Mouse (Mus musculus): ENCODE results near the gene Ttc25. TPM values are rescaled to one million over a fixed set of nuclear protein-coding genes. Genes with fewer than 3 reads are reported as not detected.

The Ttc25 gene
- polyA plus RNA-seq, 1 experiment from 2014 or later, result 1.0 TPM

DNA sequence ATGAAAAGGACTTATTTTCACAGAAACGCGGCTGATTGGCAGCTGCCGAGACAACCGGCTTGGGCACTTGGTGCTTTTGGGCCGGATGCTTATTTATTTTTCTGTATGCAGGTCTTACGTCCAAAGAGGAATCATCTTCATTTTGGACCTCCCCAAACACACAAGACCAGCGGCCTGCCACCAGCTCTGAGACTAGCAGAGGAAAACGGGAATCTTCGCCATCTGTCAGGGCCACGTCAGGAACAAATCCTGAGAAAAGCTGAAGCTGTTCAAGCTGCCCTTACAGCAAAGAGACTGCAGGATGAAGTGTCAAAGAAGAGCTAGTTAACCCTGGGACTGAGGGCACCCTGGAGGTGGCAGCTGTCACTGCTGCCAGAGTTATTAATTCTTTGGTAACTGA is 60.0 kb downstream of the Ttc25 start:
- no peak overlapping the region for H3K4me2 ChIP-seq (ENCODE audit: low read length)
- peaks cover 35% of the 10 kb centered on the region for H3K36me3 ChIP-seq (ENCODE audit: control insufficient read depth, insufficient read depth, low read length)
- no peaks in the 10 kb centered on the region for H3K27me3 ChIP-seq (ENCODE audit: control insufficient read depth, insufficient read depth, low read length)
- H3K9ac ChIP-seq (ENCODE audit: low read length), result no peak overlapping the region
- ATAC-seq (ENCODE audit: insufficient number of reproducible peaks, insufficient read depth, low FRiP score, low read depth), result no peak
- WGBS, result 92% methylated on average over 10 of the region's 10 CpGs
- H3K27ac ChIP-seq (replicated peaks in 1 of 2; ENCODE audit: control insufficient read depth in 1 of 2, insufficient read depth in 1 of 2, low read depth in 2 of 2, low read length in 2 of 2), result no peak overlapping the region
- H3K9me3 ChIP-seq (ENCODE audit: control insufficient read depth, low read length), result no peaks in the 10 kb centered on the region
- H3K4me1 ChIP-seq (ENCODE audit: control insufficient read depth in 2 of 2, insufficient read depth in 2 of 2, low read length in 2 of 2), result peaks cover 8 to 29% of the 10 kb centered on the region in 2 experiments
- no peak overlapping the region for H3K4me3 ChIP-seq (ENCODE audit: control insufficient read depth in 1 of 2, insufficient read depth in 1 of 2, low read depth in 1 of 2, low read length in 2 of 2)

DNA sequence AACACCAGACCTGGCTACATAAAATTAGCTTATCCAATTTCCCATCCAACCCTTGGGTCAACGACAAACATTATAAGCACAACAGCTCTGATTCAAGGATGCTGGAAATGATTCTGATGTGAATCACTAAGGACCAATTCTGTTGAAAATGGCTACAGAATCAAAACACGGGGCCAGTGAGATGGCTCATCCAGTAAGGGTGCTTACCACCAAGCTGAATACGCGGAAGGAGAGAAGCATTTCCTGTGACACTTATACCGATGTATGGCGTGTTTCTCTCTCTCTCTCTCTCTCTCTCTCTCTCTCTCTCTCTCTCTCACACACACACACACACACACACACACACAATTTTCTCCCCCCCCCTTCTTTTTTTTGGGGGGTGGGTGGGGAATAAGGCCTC is 61.7 kb downstream of the Ttc25 start:
- H3K9me3 ChIP-seq (ENCODE audit: control insufficient read depth, low read length), result no peaks in the 10 kb centered on the region
- H3K4me3 ChIP-seq (ENCODE audit: control insufficient read depth in 1 of 2, insufficient read depth in 1 of 2, low read depth in 1 of 2, low read length in 2 of 2), result no peak overlapping the region
- peaks cover 8 to 45% of the 10 kb centered on the region in 2 experiments for H3K4me1 ChIP-seq (ENCODE audit: control insufficient read depth in 2 of 2, insufficient read depth in 2 of 2, low read length in 2 of 2)
- H3K27ac ChIP-seq (replicated peaks in 1 of 2; ENCODE audit: control insufficient read depth in 1 of 2, insufficient read depth in 1 of 2, low read depth in 2 of 2, low read length in 2 of 2), result no peak overlapping the region
- WGBS, result 90% methylated on average over 6 of the region's 6 CpGs
- H3K4me2 ChIP-seq (ENCODE audit: low read length), result no peak overlapping the region
- H3K36me3 ChIP-seq (ENCODE audit: control insufficient read depth, insufficient read depth, low read length), result peaks cover 18% of the 10 kb centered on the region
- no peak overlapping the region for H3K9ac ChIP-seq (ENCODE audit: low read length)
- no peak for ATAC-seq (ENCODE audit: insufficient number of reproducible peaks, insufficient read depth, low FRiP score, low read depth)
- H3K27me3 ChIP-seq (ENCODE audit: control insufficient read depth, insufficient read depth, low read length), result no peaks in the 10 kb centered on the region

DNA sequence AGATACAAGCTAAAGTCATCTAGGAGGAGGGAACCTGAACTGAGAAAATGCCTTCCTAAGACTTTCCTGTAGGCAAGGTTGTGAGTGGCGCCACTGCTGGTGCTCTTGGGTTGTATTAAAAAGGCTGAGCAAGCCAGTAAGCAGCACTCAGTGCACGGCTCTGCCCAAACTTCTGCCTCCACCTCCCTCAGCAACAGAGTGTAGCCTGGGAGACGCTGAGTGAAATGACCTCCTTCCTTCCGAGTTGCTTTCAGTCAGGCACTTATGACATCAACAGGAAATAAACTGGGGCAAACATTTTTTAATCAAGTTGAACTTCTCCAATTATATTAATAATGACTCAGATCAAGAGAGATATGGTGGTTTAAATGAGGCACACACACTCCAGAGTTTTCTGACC is 63.4 kb downstream of the Ttc25 start:
- peaks cover 6 to 47% of the 10 kb centered on the region in 2 experiments for H3K4me1 ChIP-seq (ENCODE audit: control insufficient read depth in 2 of 2, insufficient read depth in 2 of 2, low read length in 2 of 2)
- H3K4me2 ChIP-seq (ENCODE audit: low read length), result no peak overlapping the region; the same call in 1 of the 2 replicates
- no peaks in the 10 kb centered on the region for H3K27me3 ChIP-seq (ENCODE audit: control insufficient read depth, insufficient read depth, low read length)
- WGBS, result 50% methylated on average over 4 of the region's 4 CpGs
- no peak for ATAC-seq (ENCODE audit: insufficient number of reproducible peaks, insufficient read depth, low FRiP score, low read depth)
- peaks cover 22% of the 10 kb centered on the region for H3K36me3 ChIP-seq (ENCODE audit: control insufficient read depth, insufficient read depth, low read length)
- H3K9me3 ChIP-seq (ENCODE audit: control insufficient read depth, low read length), result no peaks in the 10 kb centered on the region
- H3K27ac ChIP-seq (replicated peaks in 1 of 2; ENCODE audit: control insufficient read depth in 1 of 2, insufficient read depth in 1 of 2, low read depth in 2 of 2, low read length in 2 of 2), result peak overlapping the region in 1 of 2 experiments; percentile 81; a peak in 1 of 4 replicates
- no peak overlapping the region for H3K9ac ChIP-seq (ENCODE audit: low read length)
- H3K4me3 ChIP-seq (ENCODE audit: control insufficient read depth in 1 of 2, insufficient read depth in 1 of 2, low read depth in 1 of 2, low read length in 2 of 2), result no peak overlapping the region

DNA sequence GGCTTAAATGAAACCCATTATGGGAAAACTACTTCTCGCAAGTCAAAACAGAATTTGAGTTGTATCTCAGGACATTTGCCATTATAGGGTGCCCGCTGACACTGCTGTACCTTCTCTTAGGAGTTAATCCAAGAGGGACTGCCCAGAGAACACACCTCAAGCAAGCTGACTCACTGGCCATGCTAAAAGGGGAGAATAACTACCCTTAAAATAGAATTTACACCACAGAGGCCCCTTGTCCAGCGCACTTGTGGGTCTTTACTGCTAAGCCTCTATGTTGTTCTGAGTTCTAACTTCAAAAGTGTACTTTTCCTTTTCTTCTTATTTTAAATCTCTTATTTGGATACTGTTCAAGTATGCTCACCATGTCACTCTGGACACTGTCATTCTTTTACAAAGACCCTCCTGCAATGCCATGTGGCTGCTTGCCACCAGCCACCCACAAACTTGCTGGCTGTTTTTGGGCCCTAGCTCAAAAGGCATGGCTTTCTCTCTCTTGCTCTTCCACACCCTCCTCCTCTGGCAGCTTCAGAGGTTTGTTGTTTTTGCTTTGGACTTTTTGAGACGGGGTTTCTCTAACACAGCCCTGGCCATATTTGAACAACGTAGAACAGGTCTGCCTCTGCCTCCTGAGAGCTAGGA is 64.1 kb downstream of the Ttc25 start:
- Histone ChIP-seq H3K27ac (replicated peaks in 1 of 2; ENCODE audit: control insufficient read depth in 1 of 2, insufficient read depth in 1 of 2, low read depth in 2 of 2, low read length in 2 of 2) (peak overlapping the region; percentile 68 to 81), H3K36me3 (ENCODE audit: control insufficient read depth, insufficient read depth, low read length) (peaks cover 22% of the 10 kb centered on the region), H3K4me2 (ENCODE audit: low read length) (peak overlapping the region; percentile 35), H3K4me1 (ENCODE audit: control insufficient read depth in 2 of 2, insufficient read depth in 2 of 2, low read length in 2 of 2) (peaks cover 6 to 41% of the 10 kb centered on the region in 2 experiments), H3K27me3 (ENCODE audit: control insufficient read depth, insufficient read depth, low read length) (no peaks in the 10 kb centered on the region), H3K4me3 (ENCODE audit: control insufficient read depth in 1 of 2, insufficient read depth in 1 of 2, low read depth in 1 of 2, low read length in 2 of 2) (no peak overlapping the region), H3K9ac (ENCODE audit: low read length) (peak overlapping the region; percentile 49), H3K9me3 (ENCODE audit: control insufficient read depth, low read length) (no peaks in the 10 kb centered on the region)
- WGBS, result 50% methylated on average over 5 of the region's 5 CpGs
- no peak for ATAC-seq (ENCODE audit: insufficient number of reproducible peaks, insufficient read depth, low FRiP score, low read depth)

DNA sequence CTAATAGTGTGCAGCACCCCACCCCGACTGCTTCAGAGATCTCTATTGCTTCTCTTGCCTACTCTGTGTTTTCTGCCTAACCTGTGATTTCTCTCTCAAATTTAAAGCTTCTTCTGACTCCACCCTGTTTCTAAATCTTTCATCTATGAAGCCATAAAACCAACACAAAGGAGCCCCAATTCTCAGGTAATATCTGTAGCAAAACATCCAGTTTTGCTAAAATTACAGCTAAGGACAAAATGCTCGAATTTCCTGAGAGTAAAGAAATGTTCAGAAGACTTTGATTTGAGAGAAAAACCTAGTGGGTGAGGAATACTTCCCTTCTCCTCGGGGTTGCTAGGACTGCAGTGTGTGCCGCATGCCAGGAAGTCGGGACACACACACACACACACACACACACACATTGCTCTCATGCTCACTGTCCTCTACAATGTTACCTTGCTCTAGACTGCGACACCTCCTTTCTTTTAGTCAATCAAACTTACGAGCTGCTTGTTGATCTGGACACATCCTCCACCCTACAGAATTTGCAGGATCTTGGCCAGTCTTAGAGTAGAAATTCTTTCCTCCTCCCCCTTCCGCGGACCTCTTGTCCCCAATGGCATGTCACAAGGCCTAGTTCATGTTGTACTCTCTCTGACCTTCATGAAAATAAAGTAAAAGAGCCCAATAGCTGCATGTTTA is 64.7 kb downstream of the Ttc25 start:
- Histone ChIP-seq H3K27me3 (ENCODE audit: control insufficient read depth, insufficient read depth, low read length) (no peaks in the 10 kb centered on the region), H3K9me3 (ENCODE audit: control insufficient read depth, low read length) (no peaks in the 10 kb centered on the region), H3K4me2 (ENCODE audit: low read length) (peak overlapping the region; percentile 35), H3K27ac (replicated peaks in 1 of 2; ENCODE audit: control insufficient read depth in 1 of 2, insufficient read depth in 1 of 2, low read depth in 2 of 2, low read length in 2 of 2) (peak overlapping the region; percentile 68 to 81), H3K9ac (ENCODE audit: low read length) (peak overlapping the region; percentile 49), H3K4me3 (ENCODE audit: control insufficient read depth in 1 of 2, insufficient read depth in 1 of 2, low read depth in 1 of 2, low read length in 2 of 2) (no peak overlapping the region), H3K36me3 (ENCODE audit: control insufficient read depth, insufficient read depth, low read length) (peaks cover 22% of the 10 kb centered on the region), H3K4me1 (ENCODE audit: control insufficient read depth in 2 of 2, insufficient read depth in 2 of 2, low read length in 2 of 2) (peaks cover 6 to 40% of the 10 kb centered on the region in 2 experiments)
- 38% methylated on average over 9 of the region's 9 CpGs for WGBS
- ATAC-seq (ENCODE audit: insufficient number of reproducible peaks, insufficient read depth, low FRiP score, low read depth), result no peak

DNA sequence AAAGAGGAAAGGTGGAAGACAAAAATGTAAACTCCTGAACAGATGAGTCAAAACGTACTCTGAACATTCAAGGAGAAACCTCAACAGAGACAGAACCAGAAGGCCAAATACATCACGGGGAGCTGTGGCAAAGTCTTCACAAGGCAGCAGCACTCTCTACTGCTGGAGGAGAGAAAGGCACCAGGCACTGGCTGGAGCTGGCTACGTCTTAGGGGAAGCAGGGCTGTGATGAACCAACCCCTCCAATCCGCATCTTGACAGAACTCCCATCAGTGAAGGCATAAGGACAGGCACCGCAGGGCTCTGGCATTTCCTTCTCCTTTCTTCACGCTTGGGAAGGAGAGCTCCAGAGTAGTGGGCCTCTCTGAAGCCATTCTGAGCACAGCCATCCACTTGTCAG is 66.2 kb downstream of the Ttc25 start:
- no peaks in the 10 kb centered on the region for H3K27me3 ChIP-seq (ENCODE audit: control insufficient read depth, insufficient read depth, low read length)
- no peaks in the 10 kb centered on the region for H3K9me3 ChIP-seq (ENCODE audit: control insufficient read depth, low read length)
- 78% methylated on average over 6 of the region's 6 CpGs for WGBS
- ATAC-seq (ENCODE audit: insufficient number of reproducible peaks, insufficient read depth, low FRiP score, low read depth), result no peak
- H3K4me2 ChIP-seq (ENCODE audit: low read length), result no peak overlapping the region
- H3K36me3 ChIP-seq (ENCODE audit: control insufficient read depth, insufficient read depth, low read length), result peaks cover 18% of the 10 kb centered on the region
- H3K27ac ChIP-seq (replicated peaks in 1 of 2; ENCODE audit: control insufficient read depth in 1 of 2, insufficient read depth in 1 of 2, low read depth in 2 of 2, low read length in 2 of 2), result no peak overlapping the region
- peaks cover 6 to 40% of the 10 kb centered on the region in 2 experiments for H3K4me1 ChIP-seq (ENCODE audit: control insufficient read depth in 2 of 2, insufficient read depth in 2 of 2, low read length in 2 of 2)
- no peak overlapping the region for H3K9ac ChIP-seq (ENCODE audit: low read length)
- no peak overlapping the region for H3K4me3 ChIP-seq (ENCODE audit: control insufficient read depth in 1 of 2, insufficient read depth in 1 of 2, low read depth in 1 of 2, low read length in 2 of 2)

DNA sequence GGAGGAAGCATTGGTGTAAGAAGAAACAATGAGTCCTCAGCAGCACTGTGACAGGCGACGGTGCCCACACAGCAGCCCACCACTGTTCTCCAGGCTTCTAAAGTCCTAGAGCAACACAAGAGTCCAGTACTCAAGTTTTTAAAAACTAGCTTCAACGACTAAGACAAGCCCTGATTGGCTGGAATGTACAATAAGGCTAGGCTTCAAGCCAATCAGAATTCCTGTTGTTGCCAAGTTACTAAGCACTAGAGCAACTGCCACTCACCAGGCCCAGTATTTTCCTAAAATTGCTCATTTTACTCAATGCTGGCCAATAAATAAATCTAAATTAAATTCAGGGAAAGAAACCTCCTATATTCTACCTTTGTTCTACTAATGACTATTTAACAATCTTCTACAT is 67.8 kb downstream of the Ttc25 start:
- Histone ChIP-seq H3K4me1 (ENCODE audit: control insufficient read depth in 2 of 2, insufficient read depth in 2 of 2, low read length in 2 of 2) (peaks cover 6 to 48% of the 10 kb centered on the region in 2 experiments), H3K9ac (ENCODE audit: low read length) (no peak overlapping the region), H3K9me3 (ENCODE audit: control insufficient read depth, low read length) (no peaks in the 10 kb centered on the region)

More for the DNA sequence above, 67.8 kb downstream of the Ttc25 start:
- H3K27me3 ChIP-seq (ENCODE audit: control insufficient read depth, insufficient read depth, low read length), result no peaks in the 10 kb centered on the region
- H3K27ac ChIP-seq (replicated peaks in 1 of 2; ENCODE audit: control insufficient read depth in 1 of 2, insufficient read depth in 1 of 2, low read depth in 2 of 2, low read length in 2 of 2), result no peak overlapping the region
- H3K36me3 ChIP-seq (ENCODE audit: control insufficient read depth, insufficient read depth, low read length), result peaks cover 12% of the 10 kb centered on the region
- no peak overlapping the region for H3K4me2 ChIP-seq (ENCODE audit: low read length)
- no peak overlapping the region for H3K4me3 ChIP-seq (ENCODE audit: control insufficient read depth in 1 of 2, insufficient read depth in 1 of 2, low read depth in 1 of 2, low read length in 2 of 2)
- 76% methylated on average over 3 of the region's 3 CpGs for WGBS
- no peak for ATAC-seq (ENCODE audit: insufficient number of reproducible peaks, insufficient read depth, low FRiP score, low read depth)

Data from heart, embryonic 14.5 days (tissue).